Mouse (Mus musculus): ENCODE data around the gene Tom1l2. TPM values are rescaled to one million over a fixed set of nuclear protein-coding genes. Genes with fewer than 3 reads are reported as not detected.
A peak's percentile ranks its signal among the peaks of the same experiment; 100 is the strongest.

Tom1l2 gene
- polyA plus RNA-seq, 1 experiment from 2014 or later, result 30.7 TPM

GRCm38 (mm10) chr11:60297772-60298171 is 54.9 kb downstream of the Tom1l2 start:
- no peak for DNase-seq (ENCODE audit: low spot score)
- Histone ChIP-seq H3K4me3 (no peak overlapping the region), H3K27me3 (ENCODE audit: insufficient read depth, poor library complexity, severe bottlenecking) (no peaks in the 10 kb centered on the region), H3K4me1 (replicated peaks) (peaks cover 59% of the 10 kb centered on the region), H3K36me3 (no peaks in the 10 kb centered on the region), H3K27ac (no peak overlapping the region), H3K9me3 (no peaks in the 10 kb centered on the region)
- WGBS, result 78% methylated on average over 3 of the region's 3 CpGs

- Histone ChIP-seq H3K4me3 (no peak overlapping the region), H3K27me3 (ENCODE audit: insufficient read depth, poor library complexity, severe bottlenecking) (no peaks in the 10 kb centered on the region), H3K4me1 (replicated peaks) (peaks cover 50% of the 10 kb centered on the region), H3K36me3 (no peaks in the 10 kb centered on the region), H3K27ac (peak overlapping the region; percentile 85), H3K9me3 (no peaks in the 10 kb centered on the region)
- DNase-seq (ENCODE audit: low spot score), result peak; percentile 43
- 56% methylated on average over 5 of the region's 5 CpGs for WGBS
Measured at GRCm38 (mm10) chr11:60294630-60295313, 57.9 kb downstream of the Tom1l2 start.

GRCm38 (mm10) chr11:60293683-60294629 is 58.7 kb downstream of the Tom1l2 start:
- Histone ChIP-seq H3K4me1 (replicated peaks) (peaks cover 52% of the 10 kb centered on the region), H3K36me3 (no peaks in the 10 kb centered on the region), H3K27me3 (ENCODE audit: insufficient read depth, poor library complexity, severe bottlenecking) (no peaks in the 10 kb centered on the region), H3K27ac (peak overlapping the region; percentile 85), H3K9me3 (no peaks in the 10 kb centered on the region), H3K4me3 (no peak overlapping the region)
- WGBS, result 63% methylated on average over 6 of the region's 6 CpGs
- no peak for DNase-seq (ENCODE audit: low spot score)

- no peaks in the 10 kb centered on the region for H3K9me3 ChIP-seq
- WGBS, result 39% methylated on average over 2 of the region's 2 CpGs
- H3K27me3 ChIP-seq (ENCODE audit: insufficient read depth, poor library complexity, severe bottlenecking), result no peaks in the 10 kb centered on the region
- H3K27ac ChIP-seq, result peak overlapping the region; percentile 70
- H3K4me1 ChIP-seq (replicated peaks), result peaks cover 59% of the 10 kb centered on the region
- no peaks in the 10 kb centered on the region for H3K36me3 ChIP-seq
- DNase-seq (ENCODE audit: low spot score), result peak; percentile 57
- H3K4me3 ChIP-seq, result no peak overlapping the region
Measured at GRCm38 (mm10) chr11:60292718-60293117, 60.0 kb downstream of the Tom1l2 start.

GRCm38 (mm10) chr11:60288980-60289379 is 63.7 kb downstream of the Tom1l2 start:
- no peak overlapping the region for H3K4me3 ChIP-seq
- no peaks in the 10 kb centered on the region for H3K27me3 ChIP-seq (ENCODE audit: insufficient read depth, poor library complexity, severe bottlenecking)
- H3K9me3 ChIP-seq, result no peaks in the 10 kb centered on the region
- H3K4me1 ChIP-seq (replicated peaks), result peaks cover 44% of the 10 kb centered on the region
- no peak overlapping the region for H3K27ac ChIP-seq
- no peak for DNase-seq (ENCODE audit: low spot score)
- WGBS, result 58% methylated on average over 5 of the region's 5 CpGs
- no peaks in the 10 kb centered on the region for H3K36me3 ChIP-seq

- 0 out of 2 replicates have a peak overlapping the region, but pooled peaks have one; percentile 30 for H3K27ac ChIP-seq
- 82% methylated on average over 4 of the region's 4 CpGs for WGBS
Measured at GRCm38 (mm10) chr11:60286311-60286710, 66.4 kb downstream of the Tom1l2 start.

GRCm38 (mm10) chr11:60280429-60281414 is 72.0 kb downstream of the Tom1l2 start:
- H3K4me3 ChIP-seq, result no peak overlapping the region
- no peaks in the 10 kb centered on the region for H3K36me3 ChIP-seq
- H3K27me3 ChIP-seq (ENCODE audit: insufficient read depth, poor library complexity, severe bottlenecking), result no peaks in the 10 kb centered on the region
- peaks cover 14% of the 10 kb centered on the region for H3K4me1 ChIP-seq (replicated peaks)
- H3K27ac ChIP-seq, result peak overlapping the region; percentile 56; the same call in 1 of the 2 replicates
- H3K9me3 ChIP-seq, result no peaks in the 10 kb centered on the region
- DNase-seq (ENCODE audit: low spot score), result no peak
- WGBS, result 79% methylated on average over 11 of the region's 11 CpGs

More at GRCm38 (mm10) chr11:60286311-60286710, 66.4 kb downstream of the Tom1l2 start:
- H3K4me3 ChIP-seq, result no peak overlapping the region
- H3K4me1 ChIP-seq (replicated peaks), result peaks cover 22% of the 10 kb centered on the region
- DNase-seq (ENCODE audit: low spot score), result no peak
- no peaks in the 10 kb centered on the region for H3K36me3 ChIP-seq
- H3K9me3 ChIP-seq, result no peaks in the 10 kb centered on the region
- no peaks in the 10 kb centered on the region for H3K27me3 ChIP-seq (ENCODE audit: insufficient read depth, poor library complexity, severe bottlenecking)

- Histone ChIP-seq H3K27ac (peak overlapping the region; percentile 56; the same call in 1 of the 2 replicates), H3K27me3 (ENCODE audit: insufficient read depth, poor library complexity, severe bottlenecking) (no peaks in the 10 kb centered on the region), H3K9me3 (no peaks in the 10 kb centered on the region), H3K36me3 (0 out of 2 replicates have a peak, but pooled peaks cover 4% of the 10 kb centered on the region), H3K4me3 (no peak overlapping the region), H3K4me1 (replicated peaks) (peaks cover 17% of the 10 kb centered on the region)
- DNase-seq (ENCODE audit: low spot score), result no peak
- WGBS, result 89% methylated on average over 5 of the region's 5 CpGs
Measured at GRCm38 (mm10) chr11:60279483-60279882, 73.2 kb downstream of the Tom1l2 start.

GRCm38 (mm10) chr11:60277771-60278170 is 74.9 kb downstream of the Tom1l2 start:
- 86% methylated on average over 5 of the region's 5 CpGs for WGBS
- no peak overlapping the region for H3K27ac ChIP-seq
- H3K4me3 ChIP-seq, result no peak overlapping the region
- H3K4me1 ChIP-seq (replicated peaks), result peaks cover 25% of the 10 kb centered on the region
- H3K36me3 ChIP-seq, result 0 out of 2 replicates have a peak, but pooled peaks cover 4% of the 10 kb centered on the region
- no peaks in the 10 kb centered on the region for H3K27me3 ChIP-seq (ENCODE audit: insufficient read depth, poor library complexity, severe bottlenecking)
- H3K9me3 ChIP-seq, result no peaks in the 10 kb centered on the region
- DNase-seq (ENCODE audit: low spot score), result no peak

GRCm38 (mm10) chr11:60277164-60277740 is 75.5 kb downstream of the Tom1l2 start:
- Histone ChIP-seq H3K27ac (no peak overlapping the region), H3K4me1 (replicated peaks) (peaks cover 25% of the 10 kb centered on the region), H3K4me3 (no peak overlapping the region), H3K9me3 (no peaks in the 10 kb centered on the region), H3K36me3 (0 out of 2 replicates have a peak, but pooled peaks cover 4% of the 10 kb centered on the region), H3K27me3 (ENCODE audit: insufficient read depth, poor library complexity, severe bottlenecking) (no peaks in the 10 kb centered on the region)
- WGBS, result 86% methylated on average over 8 of the region's 8 CpGs
- DNase-seq (ENCODE audit: low spot score), result no peak

GRCm38 (mm10) chr11:60276408-60277093 is 76.2 kb downstream of the Tom1l2 start:
- H3K4me1 ChIP-seq (replicated peaks), result peaks cover 25% of the 10 kb centered on the region
- H3K9me3 ChIP-seq, result no peaks in the 10 kb centered on the region
- no peak overlapping the region for H3K4me3 ChIP-seq
- H3K27me3 ChIP-seq (ENCODE audit: insufficient read depth, poor library complexity, severe bottlenecking), result no peaks in the 10 kb centered on the region
- no peak for DNase-seq (ENCODE audit: low spot score)
- H3K27ac ChIP-seq, result 0 out of 2 replicates have a peak overlapping the region, but pooled peaks have one; percentile 23
- 86% methylated on average over 6 of the region's 6 CpGs for WGBS
- H3K36me3 ChIP-seq, result 0 out of 2 replicates have a peak, but pooled peaks cover 4% of the 10 kb centered on the region

Measured in hindbrain, embryonic 10.5 days (tissue).